Mouse (Mus musculus) stomach, postnatal 0 days (tissue): ENCODE results near the gene Gm29666.

ENCODE experiments used
- CTCF ChIP-seq: IDR thresholded peaks from 2 replicates; pipeline ENCODE4 v1.5.1; 2016; ENCODE audit warnings: antibody characterized with exemption, low read depth, mild to moderate bottlenecking, moderate library complexity
- EP300 ChIP-seq: optimal IDR thresholded peaks from 2 replicates; pipeline ENCODE3; 2016; ENCODE audit warnings: antibody characterized with exemption

DNA sequence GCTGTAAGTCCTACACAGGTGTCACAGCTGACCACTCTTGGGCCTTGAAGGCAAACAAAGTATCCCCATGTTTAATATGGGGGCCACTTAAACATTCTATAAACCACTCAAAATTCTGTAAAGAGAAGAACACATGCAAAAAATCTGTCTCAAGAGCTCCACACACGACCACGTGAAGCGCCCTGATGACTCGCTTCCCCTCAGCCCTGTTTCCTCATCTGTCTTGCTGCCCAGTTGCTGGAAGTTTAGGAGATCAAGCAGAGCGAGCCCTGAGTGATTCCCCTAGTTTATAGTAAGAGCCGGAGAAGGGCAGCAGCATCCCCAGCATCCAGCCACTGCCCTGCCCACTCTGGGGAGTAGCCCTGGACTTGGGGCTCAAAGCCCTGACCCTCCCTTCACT is 40.1 kb upstream of the Gm29666 start:
- no peak for TF ChIP-seq CTCF
- no peak for TF ChIP-seq EP300
